Mouse (Mus musculus) midbrain, embryonic 13.5 days (tissue): ENCODE measurements around the gene Krt27. TPM values are rescaled to one million over a fixed set of nuclear protein-coding genes. Genes with fewer than 3 reads are reported as not detected.

Experiments used
- ATAC-seq: fragments of 200-750 bp; cut with Nextera tagmentation; 2 replicates; pipeline ENCODE4 v1.8.0; 2017; ENCODE audit warnings: mild to moderate bottlenecking, moderate TSS enrichment, moderate library complexity
- H3K27ac ChIP-seq: fragments of 300-500 bp; sonication (generic); 2 replicates; pipeline ENCODE4 v1.5.1; 2015; ENCODE audit warnings: inconsistent platforms, mild to moderate bottlenecking, moderate library complexity
- H3K27me3 ChIP-seq: fragments of 300-500 bp; sonication (generic); 2 replicates; pipeline ENCODE4 v1.6.1; 2015; ENCODE audit warnings: mild to moderate bottlenecking, inconsistent platforms
- H3K36me3 ChIP-seq: fragments of 300-500 bp; sonication (generic); 2 replicates; pipeline ENCODE4 v1.6.1; 2015; ENCODE audit warnings: mild to moderate bottlenecking, inconsistent platforms
- H3K4me1 ChIP-seq: fragments of 300-500 bp; sonication (generic); replicated peaks from 2 replicates; pipeline ENCODE4 v1.6.1; 2015; ENCODE audit warnings: inconsistent platforms
- H3K4me2 ChIP-seq: fragments of 300-500 bp; sonication (generic); replicated peaks from 2 replicates; pipeline ENCODE4 v1.6.1; 2015; ENCODE audit warnings: moderate library complexity, mild to moderate bottlenecking, inconsistent platforms
- H3K4me3 ChIP-seq: fragments of 300-500 bp; sonication (generic); replicated peaks from 2 replicates; pipeline ENCODE4 v1.5.1; 2015; ENCODE audit warnings: mild to moderate bottlenecking, inconsistent platforms
- H3K9ac ChIP-seq: fragments of 300-500 bp; sonication (generic); replicated peaks from 2 replicates; pipeline ENCODE4 v1.6.1; 2015; ENCODE audit warnings: mild to moderate bottlenecking, inconsistent platforms
- H3K9me3 ChIP-seq: fragments of 300-500 bp; sonication (generic); 2 replicates; pipeline ENCODE4 v1.6.1; 2016; ENCODE audit warnings: mild to moderate bottlenecking, inconsistent platforms
- WGBS: fragments of 180-500 bp; shearing (Covaris S2); methylation state at CpG from one replicate; pipeline ENCODE4 v1.1.7; 2015; 5-methylcytosine and 5-hydroxymethylcytosine counted together
- polyA plus RNA-seq: library from polyadenylated mRNA; unstranded; fragments of >200 nt; fragmentation: Nextera tagmentation; extraction: Ambion mirVana; gene quantifications from 2 replicates; pipeline ENCODE4 v1.2.1, GENCODE M21; 2015

Krt27 gene
- polyA plus RNA-seq, 1 experiment from 2014 or later, result not detected

GRCm38 (mm10) chr11:99385813-99386721 is 35.2 kb upstream of the Krt27 start:
- peaks cover 15% of the 10 kb centered on the region for H3K4me1 ChIP-seq
- 3% methylated on average over 71 of the region's 71 CpGs for WGBS
- no peaks in the 10 kb centered on the region for H3K36me3 ChIP-seq
- H3K4me2 ChIP-seq, result peak overlapping the region; percentile 72
- H3K27ac ChIP-seq, result peak overlapping the region; percentile 96
- peak; percentile 84 for ATAC-seq
- H3K27me3 ChIP-seq, result peaks cover 28% of the 10 kb centered on the region
- peak overlapping the region; percentile 63 for H3K4me3 ChIP-seq
- no peaks in the 10 kb centered on the region for H3K9me3 ChIP-seq
- peak overlapping the region; percentile 82 for H3K9ac ChIP-seq

- H3K4me1 ChIP-seq, result no peaks in the 10 kb centered on the region
- H3K4me3 ChIP-seq, result no peak overlapping the region
- 20% methylated on average over 5 of the region's 5 CpGs for WGBS
- no peak overlapping the region for H3K9ac ChIP-seq
- no peaks in the 10 kb centered on the region for H3K9me3 ChIP-seq
- H3K27me3 ChIP-seq, result peaks cover 31% of the 10 kb centered on the region
- ATAC-seq, result no peak
- no peak overlapping the region for H3K4me2 ChIP-seq
- H3K36me3 ChIP-seq, result no peaks in the 10 kb centered on the region
- H3K27ac ChIP-seq, result no peak overlapping the region
These were observed 28.7 kb upstream of the Krt27 start for GRCm38 (mm10) chr11:99379568-99379967.

- WGBS, result 83% methylated on average over 13 of the region's 13 CpGs
- no peak for ATAC-seq
These were observed 23.9 kb upstream of the Krt27 start, which contains the start of gene Krt28 for GRCm38 (mm10) chr11:99374803-99375202. Gene Krt28 (minus strand): TSS chr11:99374903.

GRCm38 (mm10) chr11:99369853-99370451 is 19.0 kb upstream of the Krt27 start:
- ATAC-seq, result no peak
- WGBS, result 81% methylated on average over 8 of the region's 8 CpGs
- H3K27ac ChIP-seq, result no peak overlapping the region
- H3K4me1 ChIP-seq, result no peaks in the 10 kb centered on the region
- H3K9ac ChIP-seq, result no peak overlapping the region
- H3K36me3 ChIP-seq, result no peaks in the 10 kb centered on the region
- H3K9me3 ChIP-seq, result no peaks in the 10 kb centered on the region
- H3K4me2 ChIP-seq, result no peak overlapping the region
- no peak overlapping the region for H3K4me3 ChIP-seq
- no peaks in the 10 kb centered on the region for H3K27me3 ChIP-seq

More at GRCm38 (mm10) chr11:99374803-99375202, 23.9 kb upstream of the Krt27 start, which contains the start of gene Krt28:
- Histone ChIP-seq H3K9ac (no peak within 1 kb of the TSS), H3K4me1 (no peaks in the 10 kb centered on the region), H3K27me3 (no peaks in the 10 kb centered on the region), H3K9me3 (no peaks in the 10 kb centered on the region), H3K4me2 (no peak within 1 kb of the TSS), H3K36me3 (no peaks in the 10 kb centered on the region), H3K4me3 (no peak within 1 kb of the TSS), H3K27ac (no peak within 1 kb of the TSS)

GRCm38 (mm10) chr11:99369229-99369628 is 18.3 kb upstream of the Krt27 start:
- no peaks in the 10 kb centered on the region for H3K27me3 ChIP-seq
- no peak for ATAC-seq
- no peak overlapping the region for H3K27ac ChIP-seq
- H3K9me3 ChIP-seq, result no peaks in the 10 kb centered on the region
- H3K9ac ChIP-seq, result no peak overlapping the region
- H3K4me1 ChIP-seq, result no peaks in the 10 kb centered on the region
- no peaks in the 10 kb centered on the region for H3K36me3 ChIP-seq
- 12% methylated on average over 3 of the region's 3 CpGs for WGBS
- no peak overlapping the region for H3K4me3 ChIP-seq
- H3K4me2 ChIP-seq, result no peak overlapping the region

- 52% methylated on average over 10 of the region's 10 CpGs for WGBS
- Histone ChIP-seq H3K9ac (no peak overlapping the region), H3K36me3 (no peaks in the 10 kb centered on the region), H3K27ac (no peak overlapping the region), H3K27me3 (no peaks in the 10 kb centered on the region), H3K4me2 (no peak overlapping the region), H3K4me3 (no peak overlapping the region), H3K4me1 (no peaks in the 10 kb centered on the region), H3K9me3 (no peaks in the 10 kb centered on the region)
- no peak for ATAC-seq
These were observed 15.9 kb upstream of the Krt27 start for GRCm38 (mm10) chr11:99366791-99367190.

GRCm38 (mm10) chr11:99364412-99364811 is 13.5 kb upstream of the Krt27 start:
- no peak overlapping the region for H3K4me2 ChIP-seq
- H3K4me1 ChIP-seq, result no peaks in the 10 kb centered on the region
- no peaks in the 10 kb centered on the region for H3K27me3 ChIP-seq
- no peaks in the 10 kb centered on the region for H3K9me3 ChIP-seq
- no peak overlapping the region for H3K4me3 ChIP-seq
- H3K27ac ChIP-seq, result no peak overlapping the region
- no peak overlapping the region for H3K9ac ChIP-seq
- ATAC-seq, result no peak
- H3K36me3 ChIP-seq, result no peaks in the 10 kb centered on the region
- WGBS, result 26% methylated on average over 9 of the region's 9 CpGs

- no peak overlapping the region for H3K9ac ChIP-seq
- no peaks in the 10 kb centered on the region for H3K36me3 ChIP-seq
- H3K4me2 ChIP-seq, result no peak overlapping the region
- WGBS, result 94% methylated on average over 8 of the region's 8 CpGs
- no peak overlapping the region for H3K27ac ChIP-seq
- no peak for ATAC-seq
- no peaks in the 10 kb centered on the region for H3K9me3 ChIP-seq
- no peak overlapping the region for H3K4me3 ChIP-seq
- H3K27me3 ChIP-seq, result no peaks in the 10 kb centered on the region
- no peaks in the 10 kb centered on the region for H3K4me1 ChIP-seq
These were observed 10.5 kb upstream of the Krt27 start for GRCm38 (mm10) chr11:99361423-99361822.

- ATAC-seq, result peak; percentile 45; the same call in 1 of the 2 replicates
- Histone ChIP-seq H3K4me2 (no peak overlapping the region), H3K4me3 (no peak overlapping the region), H3K27me3 (no peaks in the 10 kb centered on the region), H3K36me3 (no peaks in the 10 kb centered on the region), H3K4me1 (peaks cover 6% of the 10 kb centered on the region), H3K9ac (no peak overlapping the region), H3K9me3 (no peaks in the 10 kb centered on the region), H3K27ac (peak overlapping the region; percentile 37; the same call in 1 of the 2 replicates)
- 19% methylated on average over 11 of the region's 11 CpGs for WGBS
These were observed 11.5 kb downstream of the Krt27 start for GRCm38 (mm10) chr11:99339299-99339847.

GRCm38 (mm10) chr11:99337866-99338265 is 13.0 kb downstream of the Krt27 start, which contains the start of gene Krt26:
Gene Krt26 (minus strand): TSS chr11:99337966.
- Histone ChIP-seq H3K4me3 (no peak within 1 kb of the TSS), H3K9ac (no peak within 1 kb of the TSS), H3K9me3 (no peaks in the 10 kb centered on the region), H3K27ac (no peak within 1 kb of the TSS), H3K4me1 (peaks cover 6% of the 10 kb centered on the region), H3K27me3 (no peaks in the 10 kb centered on the region), H3K4me2 (no peak within 1 kb of the TSS), H3K36me3 (no peaks in the 10 kb centered on the region)
- ATAC-seq, result no peak
- WGBS, result 97% methylated on average over 11 of the region's 11 CpGs

GRCm38 (mm10) chr11:99333426-99333825 is 17.5 kb downstream of the Krt27 start:
- ATAC-seq, result no peak
- no peak overlapping the region for H3K27ac ChIP-seq
- no peaks in the 10 kb centered on the region for H3K9me3 ChIP-seq
- H3K4me1 ChIP-seq, result no peaks in the 10 kb centered on the region
- 38% methylated on average over 13 of the region's 13 CpGs for WGBS
- no peaks in the 10 kb centered on the region for H3K36me3 ChIP-seq
- H3K4me3 ChIP-seq, result no peak overlapping the region
- no peak overlapping the region for H3K4me2 ChIP-seq
- H3K27me3 ChIP-seq, result no peaks in the 10 kb centered on the region
- H3K9ac ChIP-seq, result no peak overlapping the region

- H3K4me3 ChIP-seq, result no peak overlapping the region
- no peaks in the 10 kb centered on the region for H3K27me3 ChIP-seq
- no peaks in the 10 kb centered on the region for H3K36me3 ChIP-seq
- H3K9ac ChIP-seq, result no peak overlapping the region
- no peaks in the 10 kb centered on the region for H3K9me3 ChIP-seq
- H3K4me2 ChIP-seq, result no peak overlapping the region
- ATAC-seq, result no peak
- WGBS, result 66% methylated on average over 2 of the region's 2 CpGs
- no peak overlapping the region for H3K27ac ChIP-seq
- H3K4me1 ChIP-seq, result no peaks in the 10 kb centered on the region
These were observed 21.2 kb downstream of the Krt27 start for GRCm38 (mm10) chr11:99329655-99330054.
